Mouse (Mus musculus) liver, adult 2 months (tissue): ENCODE measurements around the gene Mnat1.

Experiments
- CTCF ChIP-seq: fragments of 200-500 bp; IDR thresholded peaks from 2 replicates; pipeline ENCODE4 v1.5.1; 2011; ENCODE audit warnings: low read depth, low read length, control low read depth
- POLR2A ChIP-seq: fragments of 200-500 bp; IDR thresholded peaks from 2 replicates; pipeline ENCODE4 v1.6.1; 2011; ENCODE audit warnings: low read length, control low read depth; ENCODE audit not compliant: insufficient read depth; ENCODE audit errors: extremely low read depth

DNA sequence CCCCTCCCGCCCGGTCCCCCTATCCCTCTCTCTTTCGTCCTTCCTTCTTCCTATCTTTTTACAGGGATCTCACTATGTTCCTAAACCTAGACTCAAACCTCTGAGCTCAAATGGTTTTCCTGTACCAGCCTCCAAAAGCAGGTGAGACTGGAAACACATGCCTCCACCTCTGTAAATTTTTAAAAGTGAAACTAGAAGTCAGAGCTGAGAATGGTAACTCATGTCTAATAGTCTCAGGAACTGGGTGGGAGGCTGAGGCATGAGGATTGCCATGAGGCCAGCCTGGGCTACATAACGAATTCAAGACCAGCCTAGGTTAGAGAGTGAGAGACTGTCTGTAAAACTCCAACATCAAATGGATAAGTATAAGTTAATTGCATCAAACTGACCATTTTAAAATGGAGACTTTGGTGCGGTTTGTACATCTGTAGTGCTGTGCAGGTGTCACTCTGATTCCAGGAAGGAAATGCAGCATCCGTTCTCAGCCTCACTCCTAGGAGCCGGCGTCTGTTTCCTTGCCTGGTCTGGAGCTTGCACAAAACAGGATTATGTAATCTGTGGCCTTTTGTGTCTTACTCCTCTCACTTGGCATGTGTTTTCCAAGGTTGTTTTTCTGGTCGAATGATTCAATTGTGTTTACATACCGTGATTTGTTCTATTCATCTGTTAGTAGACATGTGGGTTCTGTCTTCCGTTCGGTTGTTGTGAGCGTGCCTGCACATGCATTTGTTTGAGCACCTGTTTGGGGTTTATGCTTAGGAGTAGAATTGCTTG is 39.1 kb downstream of the Mnat1 start:
- TF ChIP-seq CTCF = no peak
- no peak for TF ChIP-seq POLR2A
